Mouse (Mus musculus) kidney, embryonic 14.5 days (tissue): ENCODE measurements around the gene Gabarapl2. TPM values are rescaled to one million over a fixed set of nuclear protein-coding genes. Genes with fewer than 3 reads are reported as not detected.

ENCODE experiments used
- ATAC-seq: fragments of 200-750 bp; cut with Nextera tagmentation; 2 replicates; pipeline ENCODE4 v1.8.0; 2017; ENCODE audit warnings: moderate number of reproducible peaks, mild to moderate bottlenecking, moderate TSS enrichment, moderate library complexity; ENCODE audit not compliant: low FRiP score, low TSS enrichment
- H3K27ac ChIP-seq: fragments of 300-500 bp; sonication (generic); 2 replicates; pipeline ENCODE4 v1.5.1; 2014; ENCODE audit warnings: low read depth, mild to moderate bottlenecking, low read length, moderate library complexity, mixed read lengths
- H3K27me3 ChIP-seq: fragments of 300-500 bp; sonication (generic); 2 replicates; pipeline ENCODE4 v1.6.1; 2014; ENCODE audit warnings: mild to moderate bottlenecking, low read length; ENCODE audit not compliant: control insufficient read depth, insufficient read depth
- H3K36me3 ChIP-seq: fragments of 300-500 bp; sonication (generic); 2 replicates; pipeline ENCODE4 v1.6.1; 2014; ENCODE audit warnings: low read length, mixed read lengths; ENCODE audit not compliant: control insufficient read depth, insufficient read depth
- H3K4me1 ChIP-seq: fragments of 300-500 bp; sonication (generic); 2 replicates; pipeline ENCODE4 v1.6.1; 2014; ENCODE audit warnings: low read length, mixed read lengths; ENCODE audit not compliant: control insufficient read depth, insufficient read depth
- H3K4me2 ChIP-seq: fragments of 300-500 bp; sonication (generic); replicated peaks from 2 replicates; pipeline ENCODE4 v1.6.1; 2014; ENCODE audit warnings: low read depth, mild to moderate bottlenecking, low read length
- H3K4me3 ChIP-seq: fragments of 300-500 bp; sonication (generic); 2 replicates; pipeline ENCODE4 v1.5.1; 2014; ENCODE audit warnings: mild to moderate bottlenecking, low read length
- H3K9ac ChIP-seq: fragments of 300-500 bp; sonication (generic); 2 replicates; pipeline ENCODE4 v1.6.1; 2014; ENCODE audit warnings: low read depth, mild to moderate bottlenecking, low read length, moderate library complexity
- H3K9me3 ChIP-seq: fragments of 300-500 bp; sonication (generic); 2 replicates; pipeline ENCODE4 v1.6.1; 2016; ENCODE audit warnings: low read length; ENCODE audit not compliant: control insufficient read depth
- WGBS: fragments of 180-500 bp; shearing (Covaris S2); extraction: QIAGEN DNeasy Blood & Tissue Kit; methylation state at CpG from one replicate; pipeline ENCODE4 v1.1.7; 2014; 5-methylcytosine and 5-hydroxymethylcytosine counted together
- polyA plus RNA-seq: library from polyadenylated mRNA; unstranded; fragments of >200 nt; fragmentation: Nextera tagmentation; extraction: Ambion mirVana; gene quantifications from 2 replicates; pipeline ENCODE4 v1.2.1, GENCODE M21; 2014

Gabarapl2 gene
- polyA plus RNA-seq, 1 experiment from 2014 or later, result 170 TPM

- ATAC-seq, result peak; percentile 95
- peak within 1 kb of the TSS; percentile 85 for H3K4me3 ChIP-seq
- peak within 1 kb of the TSS; percentile 78 for H3K9ac ChIP-seq
- no peaks in the 10 kb centered on the region for H3K27me3 ChIP-seq
- peaks cover 12% of the 10 kb centered on the region; the same call in 1 of the 2 replicates for H3K4me1 ChIP-seq
- WGBS, result 5% methylated on average over 33 of the region's 33 CpGs
- peak within 1 kb of the TSS; percentile 66 for H3K4me2 ChIP-seq
- H3K27ac ChIP-seq, result no peak within 1 kb of the TSS
- H3K9me3 ChIP-seq, result no peaks in the 10 kb centered on the region
- peaks cover 53% of the 10 kb centered on the region for H3K36me3 ChIP-seq
These were observed 51.7 kb downstream of the Gabarapl2 start, which contains the start of gene Adat1 for GRCm38 (mm10) chr8:111992013-111992702. Gene Adat1 (minus strand): TSS chr8:111992302.

DNA sequence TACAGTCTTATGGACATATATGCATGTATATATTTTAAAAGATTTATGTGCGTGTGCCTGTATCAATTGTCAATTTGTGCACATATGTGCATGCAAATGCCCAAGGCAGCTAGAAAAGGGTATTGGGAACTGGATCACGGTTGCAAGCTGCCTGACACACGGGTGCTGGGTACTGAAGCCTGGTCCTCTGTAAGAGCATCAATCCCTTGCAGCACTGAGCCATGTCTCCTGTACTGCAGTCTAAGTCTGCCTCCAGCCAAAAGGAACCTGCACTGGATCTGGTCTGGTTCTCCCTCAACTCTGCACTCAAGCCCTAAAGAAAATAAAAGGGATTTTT is 52.2 kb downstream of the Gabarapl2 start:
- ATAC-seq, result no peak
- no peak overlapping the region for H3K4me3 ChIP-seq

More for the DNA sequence above, 52.2 kb downstream of the Gabarapl2 start:
- WGBS, result 63% methylated on average over 3 of the region's 3 CpGs
- Histone ChIP-seq H3K4me2 (0 out of 2 replicates have a peak overlapping the region, but pooled peaks have one; percentile 66), H3K9ac (no peak overlapping the region), H3K4me1 (peaks cover 12% of the 10 kb centered on the region; the same call in 1 of the 2 replicates), H3K27me3 (no peaks in the 10 kb centered on the region), H3K9me3 (no peaks in the 10 kb centered on the region), H3K27ac (no peak overlapping the region), H3K36me3 (peaks cover 53% of the 10 kb centered on the region)

Other genes starting within 250 kb of the Gabarapl2 start
- not detected in 2 replicates for gene Ctrb1, start 249.7 kb upstream of the Gabarapl2 start, polyA plus RNA-seq
- 39.1 and 55.6 TPM in 2 replicates for gene Bcar1, start 196.9 kb upstream of the Gabarapl2 start, polyA plus RNA-seq
- 221 and 289 TPM in 2 replicates for gene Cfdp1, start 86.4 kb upstream of the Gabarapl2 start, polyA plus RNA-seq
- gene Tmem170, start 64.0 kb upstream of the Gabarapl2 start, polyA plus RNA-seq, result 10.6 and 11.7 TPM in 2 replicates
- gene Chst5, start 30.3 kb upstream of the Gabarapl2 start, polyA plus RNA-seq, result 0.97 and 1.1 TPM in 2 replicates
- gene Tmem231, start 6.8 kb upstream of the Gabarapl2 start, polyA plus RNA-seq, result 11.6 and 18.7 TPM in 2 replicates
- 8.6 and 10.8 TPM in 2 replicates for gene Adat1, start 51.6 kb downstream of the Gabarapl2 start, polyA plus RNA-seq
- 186 and 260 TPM in 2 replicates for gene Kars, start 70.6 kb downstream of the Gabarapl2 start, polyA plus RNA-seq
- 23.1 and 27.6 TPM in 2 replicates for gene Terf2ip, start 70.7 kb downstream of the Gabarapl2 start, polyA plus RNA-seq
- 0.83 and 1.2 TPM in 2 replicates for gene Gm6793, start 74.3 kb downstream of the Gabarapl2 start, polyA plus RNA-seq